Mouse (Mus musculus): ENCODE measurements around the gene Susd6.

GRCm38 (mm10) chr12:80878653-80879052, 88.3 kb downstream of the Susd6 start:
- TF ChIP-seq CTCF (IDR thresholded peaks at IDR 0.05; ENCODE audit: borderline replicate concordance, insufficient read depth, low read length) (no peak), POLR2A (IDR thresholded peaks at IDR 0.05; ENCODE audit: low read depth, low read length) (no peak)

Data from embryonic fibroblast, embryonic 13.5 days (primary cell).